Mouse (Mus musculus): ENCODE results near the gene Hdgfl2.

The Hdgfl2 gene

GRCm38 (mm10) chr17:56124377-56125275 lies 45.2 kb downstream of the Hdgfl2 start:
- intact Hi-C loops (cut with DNase I) = no loop called here

GRCm38 (mm10) chr17:56125276-56125630 lies 45.8 kb downstream of the Hdgfl2 start:
- intact Hi-C loops (cut with DNase I) = no loop called here

- intact Hi-C loops (cut with DNase I) = no loop called here
Measured at GRCm38 (mm10) chr17:56126175-56126574, 46.7 kb downstream of the Hdgfl2 start.

- intact Hi-C loops (cut with DNase I) = no loop called here
Measured at GRCm38 (mm10) chr17:56128246-56128645, 48.8 kb downstream of the Hdgfl2 start.

GRCm38 (mm10) chr17:56131136-56131535 lies 51.7 kb downstream of the Hdgfl2 start:
- intact Hi-C loops (cut with DNase I) = no loop called here

- intact Hi-C loops (cut with DNase I) = loop anchor here (2.0 kb wide), 1 partner anchor 27 kb away; no protein-coding TSS in a partner anchor
Measured at GRCm38 (mm10) chr17:56131814-56132213, 52.4 kb downstream of the Hdgfl2 start.

GRCm38 (mm10) chr17:56132661-56133060 lies 53.2 kb downstream of the Hdgfl2 start:
- intact Hi-C loops (cut with DNase I) = loop anchor here (1.0 to 2.0 kb wide), 2 partner anchors 26 to 123 kb away; no protein-coding TSS in a partner anchor

- intact Hi-C loops (cut with DNase I) = loop anchor here (1.0 to 2.0 kb wide), 2 partner anchors 25 to 122 kb away; no protein-coding TSS in a partner anchor
Measured at GRCm38 (mm10) chr17:56133457-56134363, 54.3 kb downstream of the Hdgfl2 start.

GRCm38 (mm10) chr17:56134463-56134971 lies 55.1 kb downstream of the Hdgfl2 start:
- intact Hi-C loops (cut with DNase I) = no loop called here

- intact Hi-C loops (cut with DNase I) = no loop called here
Measured at GRCm38 (mm10) chr17:56136558-56136957, 57.1 kb downstream of the Hdgfl2 start.

- intact Hi-C loops (cut with DNase I) = no loop called here
Measured at GRCm38 (mm10) chr17:56137839-56138613, 58.6 kb downstream of the Hdgfl2 start.

GRCm38 (mm10) chr17:56139355-56139754 lies 59.9 kb downstream of the Hdgfl2 start:
- intact Hi-C loops (cut with DNase I) = no loop called here

GRCm38 (mm10) chr17:56139858-56140595 lies 60.6 kb downstream of the Hdgfl2 start, which contains the start of gene Sema6b:
TSS of gene Sema6b (minus strand) at chr17:56140343.
- intact Hi-C loops (cut with DNase I) = no loop called here

- intact Hi-C loops (cut with DNase I) = no loop called here
Measured at GRCm38 (mm10) chr17:56141702-56142605, 62.5 kb downstream of the Hdgfl2 start.

- intact Hi-C loops (cut with DNase I) = no loop called here
Measured at GRCm38 (mm10) chr17:56144546-56144945, 65.1 kb downstream of the Hdgfl2 start.

GRCm38 (mm10) chr17:56146131-56146530 lies 66.7 kb downstream of the Hdgfl2 start:
- intact Hi-C loops (cut with DNase I) = no loop called here

GRCm38 (mm10) chr17:56147420-56147819 lies 68.0 kb downstream of the Hdgfl2 start:
- intact Hi-C loops (cut with DNase I) = no loop called here

GRCm38 (mm10) chr17:56148280-56148679 lies 68.8 kb downstream of the Hdgfl2 start:
- intact Hi-C loops (cut with DNase I) = no loop called here

Data from adrenal gland (tissue).